Mouse (Mus musculus): ENCODE results near the gene Mxi1. TPM values are rescaled to one million over a fixed set of nuclear protein-coding genes. Genes with fewer than 3 reads are reported as not detected.

Gene Mxi1
- total and polyA plus RNA-seq, 3 experiments = 29.0 to 60.9 TPM; not detected in 1

DNA sequence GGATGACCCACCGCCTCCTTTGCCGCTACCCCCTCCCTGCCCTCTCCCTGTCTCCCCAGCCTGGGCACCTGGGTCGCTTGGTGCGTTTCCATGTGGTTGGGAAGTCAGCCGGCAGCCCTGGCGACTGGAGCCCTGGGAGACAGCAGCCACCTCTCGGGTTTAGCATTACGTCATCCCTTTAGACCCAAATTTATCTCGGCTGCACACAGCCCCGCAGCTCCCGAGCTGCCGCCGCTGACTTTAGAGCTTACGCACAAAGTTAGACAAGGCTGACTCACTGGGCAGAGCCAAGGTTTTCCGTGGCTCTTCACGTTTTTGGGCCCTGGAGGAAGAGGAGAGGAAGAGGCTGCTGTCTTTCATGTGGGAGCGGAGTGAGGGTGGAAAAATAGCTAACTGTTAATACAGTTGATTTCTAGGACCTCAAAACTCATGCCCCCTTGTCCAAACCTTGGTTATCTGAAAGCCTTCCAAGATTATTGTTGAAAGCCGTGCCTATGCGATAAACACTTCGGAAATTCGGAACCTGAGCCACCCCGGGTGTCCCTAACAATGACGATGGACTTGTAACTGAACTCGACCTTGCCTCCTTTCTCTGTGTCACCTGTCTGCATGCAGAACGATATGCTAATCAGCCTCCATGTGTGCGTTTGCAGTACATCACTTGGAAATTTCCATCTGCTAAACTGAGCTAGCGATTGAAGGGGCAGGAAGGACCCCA is 15.4 kb downstream of the Mxi1 start (continued):
- TF ChIP-seq POLR2AphosphoS5 (IDR thresholded peaks at IDR 0.05; ENCODE audit: borderline replicate concordance, low read depth, low read length) (no peak), TCF12 (IDR thresholded peaks at IDR 0.05; ENCODE audit: low read depth, low read length) (no peak; the same call in 1 of the 2 replicates), MXI1 (IDR thresholded peaks at IDR 0.05; ENCODE audit: low read depth, low read length) (peak; percentile 78), CHD1 (IDR thresholded peaks at IDR 0.05; ENCODE audit: low read depth, low read length) (no peak)

DNA sequence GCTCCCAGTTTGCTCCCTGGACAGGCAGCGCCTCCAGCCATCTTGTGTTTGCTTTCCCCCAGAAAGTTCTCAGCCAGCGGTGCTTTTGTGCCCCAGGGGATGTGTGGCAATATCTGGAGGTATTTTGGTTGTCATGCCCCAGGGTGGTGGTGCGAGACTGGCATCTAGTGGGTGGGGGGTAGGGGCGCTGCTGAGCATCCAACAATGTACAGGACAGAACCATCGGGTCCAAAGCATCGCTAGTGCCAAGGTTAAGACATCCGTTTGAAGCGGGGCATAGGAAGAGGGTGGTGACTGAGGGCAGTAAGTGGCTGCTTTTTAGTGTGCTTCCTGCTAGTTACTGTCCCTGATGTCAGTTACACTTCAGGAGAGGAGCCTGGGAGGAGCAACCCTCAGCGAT is 17.8 kb downstream of the Mxi1 start:
- Histone ChIP-seq H3K27me3 (ENCODE audit: control insufficient read depth in 1 of 2, insufficient read depth in 2 of 2, low read length in 2 of 2) (no peaks in the 10 kb centered on the region), H3K27ac (ENCODE audit: control insufficient read depth, low read depth, low read length) (no peak overlapping the region), H3K36me3 (ENCODE audit: control insufficient read depth in 1 of 2, insufficient read depth in 2 of 2, low read length in 2 of 2) (peaks cover 7 to 25% of the 10 kb centered on the region in 2 experiments), H3K4me3 (ENCODE audit: control insufficient read depth in 1 of 2, insufficient read depth in 1 of 2, low read depth in 2 of 2, low read length in 2 of 2) (no peak overlapping the region), H3K9me3 (replicated peaks; ENCODE audit: insufficient read depth, low read length) (no peaks in the 10 kb centered on the region), H3K79me2 (ENCODE audit: control insufficient read depth, insufficient read depth, low read length, poor library complexity) (peaks cover 8% of the 10 kb centered on the region), H3K9ac (ENCODE audit: control insufficient read depth, low read depth, low read length, poor library complexity, severe bottlenecking) (no peak overlapping the region), H3K4me1 (ENCODE audit: control insufficient read depth in 1 of 2, insufficient read depth in 2 of 2, low read length in 2 of 2) (peaks cover 3 to 14% of the 10 kb centered on the region in 2 experiments)
- TF ChIP-seq NRF1 (IDR thresholded peaks at IDR 0.05; ENCODE audit: insufficient read depth, low read depth, low read length, poor library complexity, severe bottlenecking) (no peak), RAD21 (IDR thresholded peaks at IDR 0.05; ENCODE audit: low read depth, low read length) (peak; percentile 25), UBTF (IDR thresholded peaks at IDR 0.05; ENCODE audit: borderline replicate concordance, insufficient read depth, low read depth, low read length) (no peak), RCOR1 (IDR thresholded peaks at IDR 0.05; ENCODE audit: low read depth, low read length) (no peak), GABPA (IDR thresholded peaks at IDR 0.05; ENCODE audit: low read depth, low read length) (no peak), GATA1 (IDR thresholded peaks at IDR 0.05; ENCODE audit: low read depth, low read length) (no peak), E2F4 (IDR thresholded peaks at IDR 0.05; ENCODE audit: borderline replicate concordance, low read depth, low read length) (no peak), SIN3A (IDR thresholded peaks at IDR 0.05; ENCODE audit: low read length) (no peak), CHD1 (IDR thresholded peaks at IDR 0.05; ENCODE audit: low read depth, low read length) (no peak), TBP (IDR thresholded peaks at IDR 0.05; ENCODE audit: low read depth, low read length) (no peak), EP300 (IDR thresholded peaks at IDR 0.05; ENCODE audit: low read depth in 1 of 2, low read length in 2 of 2) (no peak), TCF12 (IDR thresholded peaks at IDR 0.05; ENCODE audit: low read depth, low read length) (no peak), SMC3 (IDR thresholded peaks at IDR 0.05; ENCODE audit: low read depth, low read length) (0 out of 2 replicates have a peak, but pooled peaks have one; percentile 19), CTCF (IDR thresholded peaks at IDR 0.05 in 2 of 3, conservative IDR thresholded peaks at IDR 0.05 in 1 of 3; ENCODE audit: control insufficient read depth in 1 of 3, insufficient read depth in 1 of 3, low read depth in 2 of 3, low read length in 3 of 3, poor library complexity in 1 of 3, severe bottlenecking in 1 of 3) (peak in 2 of 3 experiments; percentile 25 to 30; a peak in 3 of 6 replicates), MAX (IDR thresholded peaks at IDR 0.05; ENCODE audit: low read length) (no peak), TAL1 (IDR thresholded peaks at IDR 0.05; ENCODE audit: low read length) (no peak), KAT2A (conservative IDR thresholded peaks at IDR 0.05; ENCODE audit: low read depth, low read length) (no peak), MYC (IDR thresholded peaks at IDR 0.05; ENCODE audit: low read depth, low read length) (no peak), CHD2 (IDR thresholded peaks at IDR 0.05; ENCODE audit: low read length) (no peak), USF1 (IDR thresholded peaks at IDR 0.05; ENCODE audit: low read depth, low read length) (no peak), JUND (IDR thresholded peaks at IDR 0.05; ENCODE audit: low read depth, low read length) (no peak), ZNF384 (IDR thresholded peaks at IDR 0.05; ENCODE audit: low read depth, low read length) (no peak)
- DNase-seq (ENCODE audit: low read depth, low spot score) = no peak
